Mouse (Mus musculus): ENCODE measurements at regions not wholly inside any gene's neighbourhood (a gene's known extent, or its start where the extent isn't known, plus 50 kb on each side); places are given as distances from the start of the nearest gene placed in this dataset.

DNA sequence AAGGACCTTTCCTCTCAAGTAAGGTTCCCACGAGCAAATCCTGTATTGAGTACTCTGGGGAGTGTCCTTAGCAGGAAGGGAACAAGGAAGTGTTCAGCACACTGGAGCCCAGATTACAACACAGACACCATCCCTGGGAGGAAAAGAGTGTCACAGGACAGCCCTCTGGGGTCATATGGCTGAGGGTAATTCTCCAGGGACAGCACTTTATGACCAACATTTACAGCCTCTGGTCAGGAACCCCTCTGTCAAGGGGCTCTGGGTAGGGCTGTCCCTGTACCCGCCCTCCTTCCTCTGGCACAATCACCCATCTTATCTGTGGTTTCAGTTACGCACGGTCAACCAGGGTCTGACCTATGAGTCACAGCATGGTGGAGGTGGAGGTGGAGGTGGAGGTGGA, 102.8 kb upstream of the Ctnnb1 start:
- no peak for DNase-seq (ENCODE audit: low read depth, low spot score)
- Histone ChIP-seq H3K79me2 (ENCODE audit: control insufficient read depth, insufficient read depth, low read length, poor library complexity) (no peaks in the 10 kb centered on the region), H3K27ac (ENCODE audit: control insufficient read depth, low read depth, low read length) (no peak overlapping the region), H3K4me1 (ENCODE audit: control insufficient read depth in 1 of 2, insufficient read depth in 2 of 2, low read length in 2 of 2) (peaks cover 0 to 11% of the 10 kb centered on the region in 2 experiments; a peak in 2 of 4 replicates), H3K9ac (ENCODE audit: control insufficient read depth, low read depth, low read length, poor library complexity, severe bottlenecking) (no peak overlapping the region), H3K27me3 (ENCODE audit: control insufficient read depth in 1 of 2, insufficient read depth in 2 of 2, low read length in 2 of 2) (no peaks in the 10 kb centered on the region), H3K36me3 (ENCODE audit: control insufficient read depth in 1 of 2, insufficient read depth in 2 of 2, low read length in 2 of 2) (no peaks in the 10 kb centered on the region; a peak in 1 of 4 replicates), H3K4me3 (ENCODE audit: control insufficient read depth in 1 of 2, insufficient read depth in 1 of 2, low read depth in 2 of 2, low read length in 2 of 2) (no peak overlapping the region), H3K9me3 (replicated peaks; ENCODE audit: insufficient read depth, low read length) (no peaks in the 10 kb centered on the region)
- no peak for TF ChIP-seq ZKSCAN1 (IDR thresholded peaks at IDR 0.05; ENCODE audit: low read depth, low read length)
- no peak for TF ChIP-seq CTCF (IDR thresholded peaks at IDR 0.05 in 2 of 3, conservative IDR thresholded peaks at IDR 0.05 in 1 of 3; ENCODE audit: control insufficient read depth in 1 of 3, insufficient read depth in 1 of 3, low read depth in 2 of 3, low read length in 3 of 3, poor library complexity in 1 of 3, severe bottlenecking in 1 of 3)
- no peak for TF ChIP-seq RCOR1 (IDR thresholded peaks at IDR 0.05; ENCODE audit: low read depth, low read length)
- TF ChIP-seq MAX (IDR thresholded peaks at IDR 0.05; ENCODE audit: low read length) = no peak
- TF ChIP-seq BHLHE40 (IDR thresholded peaks at IDR 0.05; ENCODE audit: borderline replicate concordance, low read depth, low read length) = no peak
- TF ChIP-seq JUND (IDR thresholded peaks at IDR 0.05; ENCODE audit: low read depth, low read length) = no peak
- no peak for TF ChIP-seq NELFE (IDR thresholded peaks at IDR 0.05; ENCODE audit: low read depth, low read length)
- no peak for TF ChIP-seq MEF2A (IDR thresholded peaks at IDR 0.05; ENCODE audit: extremely low read depth, insufficient replicate concordance, low read depth, low read length, poor library complexity, severe bottlenecking)
- TF ChIP-seq MYB (IDR thresholded peaks at IDR 0.05; ENCODE audit: low read depth, low read length) = no peak
- no peak for TF ChIP-seq CHD1 (IDR thresholded peaks at IDR 0.05; ENCODE audit: low read depth, low read length)
- TF ChIP-seq POLR2AphosphoS5 (IDR thresholded peaks at IDR 0.05; ENCODE audit: borderline replicate concordance, low read depth, low read length) = no peak

DNA sequence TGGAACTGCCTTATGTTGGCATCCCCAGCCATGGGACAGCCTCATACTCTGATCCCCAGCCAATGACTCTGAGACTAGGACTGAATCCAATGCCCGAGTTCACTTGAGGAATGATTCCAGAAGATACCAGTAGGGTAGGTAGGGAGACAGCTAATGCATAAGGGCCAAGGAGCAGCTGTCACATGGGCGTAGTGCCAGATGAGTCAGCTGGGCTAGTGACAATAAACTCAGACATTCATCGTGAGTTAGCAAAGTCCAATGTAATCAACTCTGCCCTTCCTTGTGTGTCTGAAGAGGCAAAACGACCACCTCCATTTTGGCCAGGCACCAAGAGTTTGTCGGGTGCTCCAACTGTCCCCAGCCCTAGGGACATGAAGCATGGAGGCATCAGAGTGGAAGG, 98.5 kb upstream of the Ctnnb1 start:
- no peaks in the 10 kb centered on the region; a peak in 1 of 4 replicates for H3K36me3 ChIP-seq (ENCODE audit: control insufficient read depth in 1 of 2, insufficient read depth in 2 of 2, low read length in 2 of 2)
- no peaks in the 10 kb centered on the region for H3K9me3 ChIP-seq (replicated peaks; ENCODE audit: insufficient read depth, low read length)
- no peak overlapping the region for H3K27ac ChIP-seq (ENCODE audit: control insufficient read depth, low read depth, low read length)
- H3K4me1 ChIP-seq (ENCODE audit: control insufficient read depth in 1 of 2, insufficient read depth in 2 of 2, low read length in 2 of 2) = peaks cover 0 to 11% of the 10 kb centered on the region in 2 experiments; a peak in 2 of 4 replicates
- H3K27me3 ChIP-seq (ENCODE audit: control insufficient read depth in 1 of 2, insufficient read depth in 2 of 2, low read length in 2 of 2) = no peaks in the 10 kb centered on the region
- no peak overlapping the region for H3K9ac ChIP-seq (ENCODE audit: control insufficient read depth, low read depth, low read length, poor library complexity, severe bottlenecking)
- peak; percentile 44 for DNase-seq (ENCODE audit: low read depth, low spot score)
- H3K79me2 ChIP-seq (ENCODE audit: control insufficient read depth, insufficient read depth, low read length, poor library complexity) = no peaks in the 10 kb centered on the region
- H3K4me3 ChIP-seq (ENCODE audit: control insufficient read depth in 1 of 2, insufficient read depth in 1 of 2, low read depth in 2 of 2, low read length in 2 of 2) = no peak overlapping the region
- TF ChIP-seq NRF1 (IDR thresholded peaks at IDR 0.05; ENCODE audit: insufficient read depth, low read depth, low read length, poor library complexity, severe bottlenecking) = no peak
- TF ChIP-seq ZMIZ1 (IDR thresholded peaks at IDR 0.05; ENCODE audit: low read depth, low read length) = no peak
- peak; percentile 90 for TF ChIP-seq ETS1 (IDR thresholded peaks at IDR 0.05; ENCODE audit: low read depth, low read length)
- no peak for TF ChIP-seq CHD2 (IDR thresholded peaks at IDR 0.05; ENCODE audit: low read length)

DNA sequence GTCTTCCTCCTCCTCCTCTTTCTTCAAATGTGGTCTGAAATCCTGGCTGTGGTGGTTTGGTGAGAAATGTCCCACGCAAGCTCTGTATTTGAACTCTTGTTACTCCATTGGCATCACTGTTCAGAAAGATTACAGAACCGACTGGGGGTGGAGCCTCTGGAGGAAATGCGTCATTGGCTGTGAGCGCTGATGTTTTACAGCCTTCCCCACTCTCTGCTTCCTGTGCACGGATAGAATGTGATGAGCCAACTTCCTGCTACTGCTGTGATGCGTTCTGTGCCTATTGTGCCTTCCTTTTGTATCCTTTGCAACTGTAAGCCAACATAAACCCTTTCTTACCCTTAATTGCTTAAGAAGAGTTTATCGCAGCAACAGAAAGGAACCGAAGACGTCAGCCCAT, 94.8 kb upstream of the Ctnnb1 start:
- Histone ChIP-seq H3K27me3 (ENCODE audit: control insufficient read depth in 1 of 2, insufficient read depth in 2 of 2, low read length in 2 of 2) (no peaks in the 10 kb centered on the region), H3K36me3 (ENCODE audit: control insufficient read depth in 1 of 2, insufficient read depth in 2 of 2, low read length in 2 of 2) (no peaks in the 10 kb centered on the region), H3K4me1 (ENCODE audit: control insufficient read depth in 1 of 2, insufficient read depth in 2 of 2, low read length in 2 of 2) (no peaks in the 10 kb centered on the region), H3K9me3 (replicated peaks; ENCODE audit: insufficient read depth, low read length) (no peaks in the 10 kb centered on the region), H3K27ac (ENCODE audit: control insufficient read depth, low read depth, low read length) (no peak overlapping the region), H3K9ac (ENCODE audit: control insufficient read depth, low read depth, low read length, poor library complexity, severe bottlenecking) (no peak overlapping the region), H3K79me2 (ENCODE audit: control insufficient read depth, insufficient read depth, low read length, poor library complexity) (no peaks in the 10 kb centered on the region), H3K4me3 (ENCODE audit: control insufficient read depth in 1 of 2, insufficient read depth in 1 of 2, low read depth in 2 of 2, low read length in 2 of 2) (no peak overlapping the region)
- DNase-seq (ENCODE audit: low read depth, low spot score) = no peak
- no peak for TF ChIP-seq SMC3 (IDR thresholded peaks at IDR 0.05; ENCODE audit: low read depth, low read length)
- no peak for TF ChIP-seq POLR2AphosphoS5 (IDR thresholded peaks at IDR 0.05; ENCODE audit: borderline replicate concordance, low read depth, low read length)
- no peak for TF ChIP-seq TBP (IDR thresholded peaks at IDR 0.05; ENCODE audit: low read depth, low read length)
- no peak for TF ChIP-seq E2F4 (IDR thresholded peaks at IDR 0.05; ENCODE audit: borderline replicate concordance, low read depth, low read length)
- no peak for TF ChIP-seq GATA1 (IDR thresholded peaks at IDR 0.05; ENCODE audit: low read depth, low read length)
